Comparison of ENCODE assay signal across 20 mouse cellular contexts in genomic region chr2:148197375-148198015, GRCm38 (mm10).
DNase-seq lines count a peak whose midpoint lies in the region; ATAC-seq and TF ChIP-seq lines count a peak whose summit lies in the region.
"Had no signal": no experiment of that assay in that cellular context is flagged by ENCODE, and none has a peak within 500 bp of the region (broad histone marks: within the 10 kb centered on the region; RNA-seq: fewer than 3 reads in every experiment).

No protein-coding gene starts in this region.

- CTCF ChIA-PET in Patski (lab: Charles Lee), result no interaction called here

- H3K9ac ChIP-seq in kidney, embryonic 14.5 days (ENCODE audit: low read depth, low read length), result no peak overlapping the region
- no peak overlapping the region for H3K9ac ChIP-seq in lung, postnatal 0 days (replicated peaks; ENCODE audit: low read depth)
- H3K9ac ChIP-seq in liver, embryonic 12.5 days, result no peak overlapping the region
- H3K9ac ChIP-seq: forebrain, embryonic 12.5 days; heart, embryonic 13.5 days; hindbrain, embryonic 12.5 days; limb, embryonic 13.5 days; lung, embryonic 15.5 days; neural tube, embryonic 13.5 days had no signal

- no peak overlapping the region for H3K27ac ChIP-seq in kidney, embryonic 14.5 days (ENCODE audit: low read depth, low read length)
- H3K27ac ChIP-seq in lung, postnatal 0 days (ENCODE audit: low read length), result no peak overlapping the region
- no peak overlapping the region for H3K27ac ChIP-seq in liver, embryonic 12.5 days
- H3K27ac ChIP-seq: forebrain, embryonic 12.5 days; heart, embryonic 13.5 days; hindbrain, embryonic 12.5 days; limb, embryonic 13.5 days; lung, embryonic 15.5 days; neural tube, embryonic 13.5 days had no signal

- in situ Hi-C loops in Patski (cut with MboI; ENCODE audit: low pct_unique_long_range_greater_than_20kb), result loop anchor here (25.0 kb wide), 1 partner anchor 690 kb away; the partner anchor contains the start of gene Cst3

- 66% methylated on average over 7 of the region's 7 CpGs for WGBS in kidney, embryonic 14.5 days
- 69% methylated on average over 7 of the region's 7 CpGs for WGBS in lung, postnatal 0 days
- 63% methylated on average over 7 of the region's 7 CpGs for WGBS in liver, embryonic 12.5 days (ENCODE audit: insufficient replicate concordance)

- no peak overlapping the region for H3K4me2 ChIP-seq in kidney, embryonic 14.5 days (replicated peaks; ENCODE audit: low read depth, low read length)
- no peak overlapping the region for H3K4me2 ChIP-seq in lung, postnatal 0 days (replicated peaks; ENCODE audit: low read depth, low read length)
- no peak overlapping the region for H3K4me2 ChIP-seq in liver, embryonic 12.5 days
- H3K4me2 ChIP-seq: forebrain, embryonic 12.5 days; heart, embryonic 13.5 days; hindbrain, embryonic 12.5 days; limb, embryonic 13.5 days; lung, embryonic 15.5 days; neural tube, embryonic 13.5 days had no signal

- H3K27me3 ChIP-seq in kidney, embryonic 14.5 days (ENCODE audit: control insufficient read depth, insufficient read depth, low read length), result no peaks in the 10 kb centered on the region
- no peaks in the 10 kb centered on the region for H3K27me3 ChIP-seq in Patski
- H3K27me3 ChIP-seq in lung, postnatal 0 days (replicated peaks; ENCODE audit: insufficient read depth, low read length), result no peaks in the 10 kb centered on the region
- H3K27me3 ChIP-seq in liver, embryonic 12.5 days (replicated peaks), result no peaks in the 10 kb centered on the region
- H3K27me3 ChIP-seq: forebrain, embryonic 12.5 days; hindbrain, embryonic 12.5 days; limb, embryonic 13.5 days; lung, embryonic 15.5 days; neural tube, embryonic 13.5 days had no signal

- TF ChIP-seq CTCF in Patski (IDR thresholded peaks at IDR 0.05), result no peak
- no peak for TF ChIP-seq CTCF in lung, postnatal 0 days (IDR thresholded peaks at IDR 0.05)

- POLR2A ChIA-PET in Patski (lab: Charles Lee), result no interaction called here

- H3K36me3 ChIP-seq in kidney, embryonic 14.5 days (ENCODE audit: control insufficient read depth, insufficient read depth, low read length), result no peaks in the 10 kb centered on the region
- no peaks in the 10 kb centered on the region for H3K36me3 ChIP-seq in lung, postnatal 0 days (ENCODE audit: insufficient read depth, low read length)
- no peaks in the 10 kb centered on the region for H3K36me3 ChIP-seq in liver, embryonic 12.5 days
- H3K36me3 ChIP-seq: forebrain, embryonic 12.5 days; heart, embryonic 13.5 days; hindbrain, embryonic 12.5 days; limb, embryonic 13.5 days; lung, embryonic 15.5 days; neural tube, embryonic 13.5 days had no signal

- H3K4me3 ChIP-seq in kidney, embryonic 14.5 days (ENCODE audit: low read length), result no peak overlapping the region
- H3K4me3 ChIP-seq in lung, postnatal 0 days (ENCODE audit: low read depth, low read length), result no peak overlapping the region
- no peak overlapping the region for H3K4me3 ChIP-seq in liver, embryonic 12.5 days
- H3K4me3 ChIP-seq: forebrain, embryonic 12.5 days; heart, embryonic 13.5 days; hindbrain, embryonic 12.5 days; limb, embryonic 13.5 days; lung, embryonic 15.5 days; neural tube, embryonic 13.5 days had no signal

- TF ChIP-seq EP300 in lung, postnatal 0 days (IDR thresholded peaks at IDR 0.05), result no peak; the same call in 1 of the 2 replicates

- ATAC-seq in kidney, embryonic 14.5 days (ENCODE audit: low FRiP score, low TSS enrichment), result no peak
- ATAC-seq in Patski, result peak; percentile 95
- ATAC-seq in lung, postnatal 0 days, result peak; percentile 23
- no peak for ATAC-seq in liver, embryonic 12.5 days
- ATAC-seq: intestine, postnatal 0 days; midbrain, embryonic 16.5 days had no signal

- H3K4me1 ChIP-seq in kidney, embryonic 14.5 days (ENCODE audit: control insufficient read depth, insufficient read depth, low read length), result no peaks in the 10 kb centered on the region
- H3K4me1 ChIP-seq in lung, postnatal 0 days (ENCODE audit: insufficient read depth, low read depth, low read length), result no peaks in the 10 kb centered on the region; the same call in 1 of the 2 replicates
- no peaks in the 10 kb centered on the region for H3K4me1 ChIP-seq in liver, embryonic 12.5 days
- H3K4me1 ChIP-seq: forebrain, embryonic 12.5 days; hindbrain, embryonic 12.5 days; limb, embryonic 13.5 days; lung, embryonic 15.5 days; neural tube, embryonic 13.5 days had no signal

- H3K9me3 ChIP-seq in kidney, embryonic 14.5 days (ENCODE audit: control insufficient read depth, low read length), result no peaks in the 10 kb centered on the region
- no peaks in the 10 kb centered on the region for H3K9me3 ChIP-seq in lung, postnatal 0 days (ENCODE audit: low read length)
- no peaks in the 10 kb centered on the region for H3K9me3 ChIP-seq in liver, embryonic 12.5 days (replicated peaks)
- H3K9me3 ChIP-seq: forebrain, embryonic 12.5 days; heart, embryonic 13.5 days; hindbrain, embryonic 12.5 days; limb, embryonic 13.5 days; lung, embryonic 15.5 days; neural tube, embryonic 13.5 days had no signal

- DNase-seq in adrenal gland, postnatal 36 days, result peak; percentile 27 to 51
- DNase-seq in adrenal gland, postnatal 10 days, result no peak
- DNase-seq in kidney, postnatal 14 days, result peak; percentile 15
- DNase-seq in Patski (ENCODE audit: low read depth, low spot score), result no peak
- DNase-seq in lung, postnatal 0 days (ENCODE audit: low spot score), result peak; percentile 27
- no peak for DNase-seq in left cerebral cortex, adult 9 months (ENCODE audit: low spot score in 2 of 2)
- DNase-seq: cerebellum, adult 11 months; gastrocnemius, postnatal 10 days; layer of hippocampus, postnatal 36 days; thymus, postnatal 14 days had no signal

Comparison
In these comparisons a context has a peak if more than half of its experiments do, and no peak if none do; other contexts are left out.
1. DNase-seq: peak in adrenal gland, postnatal 36 days (2 of 2), kidney, postnatal 14 days (single experiment) and lung, postnatal 0 days (single experiment); none in adrenal gland, postnatal 10 days (single experiment), Patski (single experiment) and left cerebral cortex, adult 9 months (0 of 2).
2. ATAC-seq: peak in Patski (single experiment) and lung, postnatal 0 days (single experiment); none in kidney, embryonic 14.5 days (single experiment) and liver, embryonic 12.5 days (single experiment).